Mouse (Mus musculus) erythroblast, embryonic 14.5 days (primary cell): ENCODE results near the gene Nup210l.

Source experiments
- GATA1 ChIP-seq: IDR thresholded peaks from 2 replicates; pipeline ENCODE4 v1.6.1; 2012; ENCODE audit warnings: low read length, inconsistent platforms, mixed read lengths
- TAL1 ChIP-seq: IDR thresholded peaks from 3 replicates; pipeline ENCODE4 v1.6.1; 2012; ENCODE audit warnings: low read length, inconsistent platforms, mixed read lengths

- no peak for TF ChIP-seq GATA1
- TF ChIP-seq TAL1, result no peak
Measured at GRCm38 (mm10) chr3:90151086-90151740, 47.3 kb downstream of the Nup210l start.
